Mouse (Mus musculus) limb, embryonic 14.5 days (tissue): ENCODE measurements around the gene Samd8. TPM values are rescaled to one million over a fixed set of nuclear protein-coding genes. Genes with fewer than 3 reads are reported as not detected.

Experiments
- ATAC-seq: fragments of 200-750 bp; cut with Nextera tagmentation; 2 replicates; pipeline ENCODE4 v1.8.0; 2017; ENCODE audit warnings: low read depth, moderate number of reproducible peaks, moderate TSS enrichment; ENCODE audit not compliant: low FRiP score
- DNase-seq: peaks from one replicate; pipeline ENCODE4 v3.0.0-alpha.2; 2015; ENCODE audit warnings: low spot score
- H3K27ac ChIP-seq: fragments of 300-500 bp; sonication (generic); replicated peaks from 2 replicates; pipeline ENCODE4 v1.5.1; 2014; ENCODE audit warnings: low read depth, mild to moderate bottlenecking, low read length, moderate library complexity, mixed read lengths
- H3K27me3 ChIP-seq: fragments of 300-500 bp; sonication (generic); 2 replicates; pipeline ENCODE4 v1.6.1; 2014; ENCODE audit warnings: low read length, mixed read lengths; ENCODE audit not compliant: control insufficient read depth, insufficient read depth
- H3K36me3 ChIP-seq: fragments of 300-500 bp; sonication (generic); 2 replicates; pipeline ENCODE4 v1.6.1; 2014; ENCODE audit warnings: mild to moderate bottlenecking, low read length, moderate library complexity, mixed read lengths; ENCODE audit not compliant: control insufficient read depth, insufficient read depth
- H3K4me1 ChIP-seq: fragments of 300-500 bp; sonication (generic); 2 replicates; pipeline ENCODE4 v1.6.1; 2014; ENCODE audit warnings: antibody characterized with exemption, low read length, mixed read lengths; ENCODE audit not compliant: control insufficient read depth, insufficient read depth
- H3K4me2 ChIP-seq: fragments of 300-500 bp; sonication (generic); replicated peaks from 2 replicates; pipeline ENCODE4 v1.6.1; 2014; ENCODE audit warnings: low read depth, mild to moderate bottlenecking, low read length, moderate library complexity; ENCODE audit not compliant: severe bottlenecking
- H3K4me3 ChIP-seq: fragments of 300-500 bp; sonication (generic); replicated peaks from 2 replicates; pipeline ENCODE4 v1.5.1; 2014; ENCODE audit warnings: low read length
- H3K9ac ChIP-seq: fragments of 300-500 bp; sonication (generic); 2 replicates; pipeline ENCODE4 v1.6.1; 2014; ENCODE audit warnings: mild to moderate bottlenecking, low read depth, low read length, moderate library complexity; ENCODE audit not compliant: severe bottlenecking
- H3K9me3 ChIP-seq: fragments of 300-500 bp; sonication (generic); 2 replicates; pipeline ENCODE4 v1.6.1; 2016; ENCODE audit warnings: low read length; ENCODE audit not compliant: control insufficient read depth
- POLR2A ChIP-seq: fragments of 200-500 bp; IDR thresholded peaks from 2 replicates; pipeline ENCODE4 v1.8.0; 2012; ENCODE audit warnings: inconsistent platforms, mild to moderate bottlenecking, moderate library complexity, borderline replicate concordance; ENCODE audit not compliant: insufficient read depth, insufficient read length; ENCODE audit errors: extremely low read depth
- WGBS: fragments of 180-500 bp; shearing (Covaris S2); extraction: QIAGEN DNeasy Blood & Tissue Kit; methylation state at CpG from one replicate; pipeline ENCODE4 v1.1.7; 2014; 5-methylcytosine and 5-hydroxymethylcytosine counted together
- polyA plus RNA-seq, 2 experiments: library from polyadenylated mRNA; depleted of rRNA in 1 of 2; stranded (reverse) in 1 of 2; unstranded in 1 of 2; fragments of >200 nt; fragmentation: Nextera tagmentation in 1 of 2; extraction: Ambion mirVana in 1 of 2; gene quantifications; 2 replicates each; pipeline versions ENCODE4 v1.2.1 to v1.2.3; 2012 to 2014

The Samd8 gene
- 11.4 and 15.1 TPM in 2 replicates for polyA plus RNA-seq (2012; rRNA removed)
- polyA plus RNA-seq (2014; fragmentation: Nextera tagmentation; extraction: Ambion mirVana): 12.1 and 12.3 TPM in 2 replicates

DNA sequence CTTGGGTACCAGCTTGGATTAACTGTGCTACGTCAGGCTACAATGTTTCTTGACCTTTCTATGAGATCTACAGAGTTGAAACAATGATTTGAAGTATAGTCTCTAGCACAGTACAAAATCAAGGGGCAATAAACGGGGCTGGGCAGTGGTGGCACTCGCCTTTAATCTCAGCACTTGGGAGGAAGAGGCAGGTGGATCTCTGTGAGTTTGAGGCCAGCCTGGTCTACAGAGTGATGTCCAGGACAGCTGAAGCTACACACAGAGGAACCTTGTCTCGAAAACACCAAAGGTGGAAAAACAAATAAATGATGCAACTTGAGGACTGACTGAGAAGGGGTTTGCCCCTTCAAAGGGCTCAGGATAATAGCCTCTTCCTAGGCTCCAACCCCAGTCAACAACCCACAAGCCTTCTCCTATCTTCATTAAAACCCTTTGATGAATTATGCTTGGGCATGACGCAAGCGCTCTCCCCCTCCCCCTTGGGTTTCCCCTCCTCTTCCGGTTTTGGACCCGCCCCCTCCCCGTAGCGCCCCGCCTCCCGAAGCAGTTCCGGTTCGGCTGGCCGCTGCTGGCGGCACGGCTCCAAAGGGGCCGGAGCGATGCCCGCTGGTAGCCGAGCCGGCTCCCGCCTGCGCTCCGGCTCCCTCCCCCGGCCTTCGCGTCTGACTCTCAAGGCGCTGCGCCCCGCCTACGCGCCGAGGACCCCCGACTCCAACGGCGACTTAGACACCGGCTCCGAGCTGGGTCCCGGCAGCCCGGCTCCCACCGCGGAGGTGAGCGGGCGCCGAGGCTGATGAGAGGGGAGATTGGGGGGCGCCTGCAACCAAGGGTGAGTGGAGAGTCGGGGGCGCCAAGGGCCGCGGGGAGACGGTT lies at the start of gene Samd8:
Gene Samd8, plus strand, starts transcription at position 524 of the 873 bp plus-strand sequence.
- 9% methylated on average over 51 of the region's 52 CpGs for WGBS
- ATAC-seq: peak; percentile 82
- peak; percentile 80 for DNase-seq
- no peaks in the 10 kb centered on the region for H3K36me3 ChIP-seq
- peak within 1 kb of the TSS; percentile 82 for H3K9ac ChIP-seq
- H3K4me1 ChIP-seq: peaks cover 12% of the 10 kb centered on the region
- peak; percentile 85; the same call in 1 of the 2 replicates for TF ChIP-seq POLR2A
- no peaks in the 10 kb centered on the region for H3K9me3 ChIP-seq
- no peaks in the 10 kb centered on the region for H3K27me3 ChIP-seq
- peak within 1 kb of the TSS; percentile 73 for H3K27ac ChIP-seq
- peak within 1 kb of the TSS; percentile 97 for H3K4me3 ChIP-seq
- peak within 1 kb of the TSS; percentile 55 for H3K4me2 ChIP-seq

- no peak for TF ChIP-seq POLR2A
- no peaks in the 10 kb centered on the region for H3K27me3 ChIP-seq
- H3K4me2 ChIP-seq: no peak overlapping the region
- H3K27ac ChIP-seq: no peak overlapping the region
- no peak overlapping the region for H3K4me3 ChIP-seq
- H3K4me1 ChIP-seq: peaks cover 17% of the 10 kb centered on the region
- ATAC-seq (no peak), DNase-seq (no peak)
- H3K36me3 ChIP-seq: no peaks in the 10 kb centered on the region
- H3K9me3 ChIP-seq: no peaks in the 10 kb centered on the region
- WGBS: 93% methylated on average over 8 of the region's 8 CpGs
- H3K9ac ChIP-seq: no peak overlapping the region
Observed at GRCm38 (mm10) chr14:21702691-21703090, 47.6 kb upstream of the Samd8 start.

DNA sequence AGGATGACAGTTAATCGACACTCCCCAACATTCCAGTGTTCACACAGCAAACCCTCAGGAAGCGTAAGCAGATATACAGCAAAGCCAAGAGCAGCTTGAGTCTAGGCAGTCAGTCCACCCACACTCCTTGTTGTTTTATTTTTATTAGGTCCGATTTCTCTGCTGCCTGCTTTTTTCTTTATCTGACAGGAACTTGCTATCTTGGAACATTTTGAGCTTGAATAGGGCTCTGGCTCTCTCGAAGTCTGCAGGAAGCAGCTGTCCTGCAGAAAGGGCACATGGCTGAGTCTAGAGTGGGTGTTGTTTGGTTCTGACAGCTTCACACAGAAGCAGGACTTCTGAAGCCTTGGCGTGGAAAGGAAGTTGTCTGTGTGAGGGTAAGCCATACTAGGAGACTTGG lies 47.1 kb upstream of the Samd8 start:
- TF ChIP-seq POLR2A: no peak
- H3K9me3 ChIP-seq: no peaks in the 10 kb centered on the region
- H3K36me3 ChIP-seq: no peaks in the 10 kb centered on the region
- no peak overlapping the region for H3K4me2 ChIP-seq
- H3K27me3 ChIP-seq: no peaks in the 10 kb centered on the region
- DNase-seq (no peak), ATAC-seq (no peak)
- no peak overlapping the region for H3K4me3 ChIP-seq
- no peak overlapping the region for H3K9ac ChIP-seq
- no peak overlapping the region for H3K27ac ChIP-seq
- H3K4me1 ChIP-seq: peaks cover 17% of the 10 kb centered on the region
- 69% methylated on average over 5 of the region's 5 CpGs for whole genome bisulfite sequencing

DNA sequence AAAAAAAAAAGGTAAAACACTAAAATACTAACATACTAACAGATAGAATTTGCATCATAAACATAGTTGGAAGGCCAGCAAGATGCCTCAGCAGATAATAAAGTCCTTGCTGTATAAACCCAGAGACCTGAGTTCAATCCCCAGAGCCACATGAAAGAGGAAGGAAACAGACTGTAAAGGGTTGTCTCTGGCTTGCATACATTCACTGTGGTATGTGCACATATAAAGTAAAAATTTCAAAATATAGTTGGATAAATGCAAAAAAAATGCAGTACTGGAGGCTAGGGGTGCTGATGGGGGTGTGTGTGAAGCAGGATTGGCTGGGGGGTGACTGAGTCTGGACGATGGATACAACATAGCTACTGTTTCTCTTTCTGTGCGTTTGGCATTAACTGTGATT lies 44.9 kb upstream of the Samd8 start:
- Histone ChIP-seq H3K4me3 (no peak overlapping the region), H3K27me3 (no peaks in the 10 kb centered on the region), H3K9me3 (no peaks in the 10 kb centered on the region), H3K4me1 (peaks cover 22% of the 10 kb centered on the region), H3K36me3 (no peaks in the 10 kb centered on the region), H3K4me2 (no peak overlapping the region), H3K9ac (no peak overlapping the region), H3K27ac (no peak overlapping the region)
- DNase-seq (no peak), ATAC-seq (no peak)
- WGBS: 84% methylated on average over 2 of the region's 2 CpGs
- TF ChIP-seq POLR2A: no peak

- Histone ChIP-seq H3K27ac (peak overlapping the region; percentile 88), H3K9ac (no peak overlapping the region), H3K9me3 (no peaks in the 10 kb centered on the region), H3K36me3 (no peaks in the 10 kb centered on the region), H3K4me3 (no peak overlapping the region), H3K4me1 (peaks cover 30% of the 10 kb centered on the region), H3K4me2 (no peak overlapping the region), H3K27me3 (no peaks in the 10 kb centered on the region)
- no peak for TF ChIP-seq POLR2A
- ATAC-seq (peak; percentile 86), DNase-seq (peak; percentile 90)
- 22% methylated on average over 12 of the region's 12 CpGs for WGBS
Observed at GRCm38 (mm10) chr14:21706759-21707571, 43.4 kb upstream of the Samd8 start.
